Mouse (Mus musculus) CD4-positive, CD25-positive, alpha-beta regulatory T cell, adult 4 months (primary cell): ENCODE data around the gene Mettl24. TPM values are rescaled to one million over a fixed set of nuclear protein-coding genes. Genes with fewer than 3 reads are reported as not detected.

Experiments
- ATAC-seq: one replicate; pipeline ENCODE4 v1.8.0; 2017
- polyA plus RNA-seq, 2 experiments: library from polyadenylated mRNA; unstranded; fragments of 100-300 nt; shearing (Covaris generic); gene quantifications; one replicate each; pipeline ENCODE4 v1.2.1; 2017

Gene Mettl24
- polyA plus RNA-seq: under 1 TPM in 1 of 2 experiments, not detected in 1; 0.22 TPM

- no peak for ATAC-seq
Observed at GRCm38 (mm10) chr10:40683092-40683867, at the start of gene Mettl24. Mettl24 (plus strand) TSS chr10:40683282.

GRCm38 (mm10) chr10:40637331-40637730, 45.8 kb upstream of the Mettl24 start:
- ATAC-seq: no peak

- no peak for ATAC-seq
Observed at GRCm38 (mm10) chr10:40638276-40638675, 44.8 kb upstream of the Mettl24 start.

GRCm38 (mm10) chr10:40638823-40639819, 44.0 kb upstream of the Mettl24 start:
- ATAC-seq: no peak

- ATAC-seq: no peak
Observed at GRCm38 (mm10) chr10:40640406-40640805, 42.7 kb upstream of the Mettl24 start.

- no peak for ATAC-seq
Observed at GRCm38 (mm10) chr10:40641901-40642300, 41.2 kb upstream of the Mettl24 start.

- no peak for ATAC-seq
Observed at GRCm38 (mm10) chr10:40643126-40643525, 40.0 kb upstream of the Mettl24 start.

GRCm38 (mm10) chr10:40644456-40644855, 38.6 kb upstream of the Mettl24 start:
- no peak for ATAC-seq

GRCm38 (mm10) chr10:40645346-40645745, 37.7 kb upstream of the Mettl24 start:
- no peak for ATAC-seq

GRCm38 (mm10) chr10:40648776-40649175, 34.3 kb upstream of the Mettl24 start:
- ATAC-seq: no peak

- no peak for ATAC-seq
Observed at GRCm38 (mm10) chr10:40649634-40650033, 33.4 kb upstream of the Mettl24 start.

- no peak for ATAC-seq
Observed at GRCm38 (mm10) chr10:40651676-40652075, 31.4 kb upstream of the Mettl24 start.

- ATAC-seq: no peak
Observed at GRCm38 (mm10) chr10:40665270-40665669, 17.8 kb upstream of the Mettl24 start.

GRCm38 (mm10) chr10:40666943-40667342, 16.1 kb upstream of the Mettl24 start:
- no peak for ATAC-seq

- no peak for ATAC-seq
Observed at GRCm38 (mm10) chr10:40668640-40669039, 14.4 kb upstream of the Mettl24 start.

GRCm38 (mm10) chr10:40672587-40673296, 10.3 kb upstream of the Mettl24 start:
- no peak for ATAC-seq

- no peak for ATAC-seq
Observed at GRCm38 (mm10) chr10:40673297-40673665, 9.8 kb upstream of the Mettl24 start.

- ATAC-seq: no peak
Observed at GRCm38 (mm10) chr10:40674151-40674550, 8.9 kb upstream of the Mettl24 start.

- no peak for ATAC-seq
Observed at GRCm38 (mm10) chr10:40675921-40676320, 7.2 kb upstream of the Mettl24 start.

- ATAC-seq: no peak
Observed at GRCm38 (mm10) chr10:40678477-40678876, 4.6 kb upstream of the Mettl24 start.

GRCm38 (mm10) chr10:40682470-40682869, 612 bp upstream of the Mettl24 start:
- ATAC-seq: no peak

- ATAC-seq: no peak
Observed at GRCm38 (mm10) chr10:40683868-40684253, 779 bp downstream of the Mettl24 start.

- no peak for ATAC-seq
Observed at GRCm38 (mm10) chr10:40684326-40684725, 1.2 kb downstream of the Mettl24 start.
